In the genomic region with DNA sequence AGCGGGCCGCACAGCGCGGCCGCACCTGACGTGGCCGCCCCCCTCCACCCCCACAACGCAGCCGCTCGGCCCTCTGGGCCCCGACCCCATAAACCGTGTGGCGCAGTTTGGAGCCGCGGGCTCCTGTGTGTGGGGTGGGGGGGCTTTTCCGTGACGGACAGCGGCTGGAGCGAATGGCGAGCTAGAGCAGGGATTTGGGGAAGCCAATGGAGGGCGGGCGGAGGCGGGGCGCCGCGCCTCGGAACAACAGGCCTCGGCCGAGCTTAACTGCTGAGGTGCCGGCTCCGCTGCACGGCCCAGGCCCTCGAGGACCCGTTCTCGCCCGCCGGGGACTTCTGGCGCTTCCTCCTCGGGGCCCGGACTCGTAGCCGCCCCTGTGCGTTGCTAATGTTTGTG, we compare ENCODE assay signal across 8 mouse cellular contexts. TPM values are rescaled to one million over a fixed set of nuclear protein-coding genes. Genes with fewer than 3 reads are reported as not detected.
DNase-seq lines count a peak whose midpoint lies in the region; ATAC-seq and TF ChIP-seq lines count a peak whose summit lies in the region.

No protein-coding gene starts in this region.

- TF ChIP-seq POLR2A in ES-Bruce4 (IDR thresholded peaks at IDR 0.05; ENCODE audit: insufficient read depth, low read length): no peak

- no peaks in the 10 kb centered on the region for H3K9me3 ChIP-seq in ES-Bruce4 (replicated peaks; ENCODE audit: control insufficient read depth, insufficient read depth, low read length, poor library complexity, severe bottlenecking)
- H3K9me3 ChIP-seq in forebrain, embryonic 11.5 days (ENCODE audit: control insufficient read depth, low read length): no peaks in the 10 kb centered on the region
- no peaks in the 10 kb centered on the region for H3K9me3 ChIP-seq in heart, embryonic 16.5 days (replicated peaks; ENCODE audit: control insufficient read depth, low read length)
- no peaks in the 10 kb centered on the region for H3K9me3 ChIP-seq in liver, embryonic 16.5 days (replicated peaks; ENCODE audit: control insufficient read depth, low read length)
- no peaks in the 10 kb centered on the region for H3K9me3 ChIP-seq in neural tube, embryonic 13.5 days

- TF ChIP-seq CTCF in ES-Bruce4 (IDR thresholded peaks at IDR 0.05; ENCODE audit: low read depth, low read length): no peak

- peaks cover under 1% of the 10 kb centered on the region for H3K4me1 ChIP-seq in ES-Bruce4 (ENCODE audit: control insufficient read depth, insufficient read depth, low read length)
- peaks cover 7% of the 10 kb centered on the region; the same call in 1 of the 2 replicates for H3K4me1 ChIP-seq in forebrain, embryonic 11.5 days (replicated peaks; ENCODE audit: control insufficient read depth, insufficient read depth, low read length)
- H3K4me1 ChIP-seq in heart, embryonic 16.5 days (ENCODE audit: control insufficient read depth, insufficient read depth, low read length): peaks cover 17% of the 10 kb centered on the region
- H3K4me1 ChIP-seq in liver, embryonic 16.5 days (ENCODE audit: control insufficient read depth, low read depth, low read length): peaks cover 24% of the 10 kb centered on the region
- peaks cover 28% of the 10 kb centered on the region for H3K4me1 ChIP-seq in neural tube, embryonic 13.5 days (replicated peaks)

- ATAC-seq in forebrain, embryonic 11.5 days (replicated peaks; ENCODE audit: low FRiP score): peak; percentile 78
- peak; percentile 81 for ATAC-seq in heart, embryonic 16.5 days (replicated peaks; ENCODE audit: extremely low read depth, insufficient read depth, low FRiP score)
- peak; percentile 71 for ATAC-seq in liver, embryonic 16.5 days (ENCODE audit: low read depth)
- ATAC-seq in neural tube, embryonic 13.5 days (ENCODE audit: low read depth): peak; percentile 88

- H3K9ac ChIP-seq in ES-Bruce4 (ENCODE audit: low read depth, poor library complexity, severe bottlenecking): peak overlapping the region; percentile 93
- peak overlapping the region; percentile 87 for H3K9ac ChIP-seq in forebrain, embryonic 11.5 days (ENCODE audit: low read length)
- peak overlapping the region; percentile 99 for H3K9ac ChIP-seq in heart, embryonic 16.5 days (ENCODE audit: low read length)
- peak overlapping the region; percentile 99 for H3K9ac ChIP-seq in liver, embryonic 16.5 days (ENCODE audit: low read depth, low read length)
- peak overlapping the region; percentile 94 for H3K9ac ChIP-seq in neural tube, embryonic 13.5 days

- peak; percentile 81 for DNase-seq in c-Kit-positive CD71-positive TER-119-negative erythroid progenitor cells, embryonic 14.5 days (ENCODE audit: low read depth)
- DNase-seq in forebrain, embryonic 11.5 days (ENCODE audit: low spot score): peak; percentile 94
- peak; percentile 96 to 97 for DNase-seq in kidney, postnatal 25 days
- DNase-seq in telencephalon, adult 2 months (ENCODE audit: low read depth, low spot score): peak; percentile 86

- under 1% methylated on average over 31 of the region's 43 CpGs for WGBS in forebrain, embryonic 11.5 days
- under 1% methylated on average over 40 of the region's 43 CpGs for WGBS in heart, embryonic 16.5 days
- 0% methylated on average over 38 of the region's 43 CpGs for WGBS in liver, embryonic 16.5 days (ENCODE audit: insufficient replicate concordance)
- under 1% methylated on average over 43 of the region's 43 CpGs for WGBS in neural tube, embryonic 13.5 days

- H3K27me3 ChIP-seq in ES-Bruce4 (ENCODE audit: control insufficient read depth, insufficient read depth, low read length, poor library complexity, severe bottlenecking): no peaks in the 10 kb centered on the region
- H3K27me3 ChIP-seq in forebrain, embryonic 11.5 days (ENCODE audit: control insufficient read depth, insufficient read depth, low read length): no peaks in the 10 kb centered on the region
- H3K27me3 ChIP-seq in heart, embryonic 16.5 days (ENCODE audit: control insufficient read depth, insufficient read depth, low read length): no peaks in the 10 kb centered on the region
- H3K27me3 ChIP-seq in liver, embryonic 16.5 days (ENCODE audit: control insufficient read depth, insufficient read depth, low read depth, low read length): no peaks in the 10 kb centered on the region
- H3K27me3 ChIP-seq in neural tube, embryonic 13.5 days: no peaks in the 10 kb centered on the region

- H3K27ac ChIP-seq in ES-Bruce4 (ENCODE audit: insufficient read depth, low read length): peak overlapping the region; percentile 52; the same call in 1 of the 2 replicates
- peak overlapping the region; percentile 94 for H3K27ac ChIP-seq in forebrain, embryonic 11.5 days (ENCODE audit: low read depth, low read length)
- H3K27ac ChIP-seq in heart, embryonic 16.5 days (ENCODE audit: low read length): peak overlapping the region; percentile 99
- peak overlapping the region; percentile 99 for H3K27ac ChIP-seq in liver, embryonic 16.5 days (ENCODE audit: low read length)
- peak overlapping the region; percentile 98 for H3K27ac ChIP-seq in neural tube, embryonic 13.5 days (replicated peaks)

- peak overlapping the region; percentile 83 for H3K4me2 ChIP-seq in forebrain, embryonic 11.5 days (ENCODE audit: low read depth, low read length, severe bottlenecking)
- peak overlapping the region; percentile 89 for H3K4me2 ChIP-seq in heart, embryonic 16.5 days (ENCODE audit: low read depth, low read length)
- peak overlapping the region; percentile 64 for H3K4me2 ChIP-seq in liver, embryonic 16.5 days (ENCODE audit: low read depth, low read length)
- peak overlapping the region; percentile 75 for H3K4me2 ChIP-seq in neural tube, embryonic 13.5 days

- H3K4me3 ChIP-seq in ES-Bruce4 (ENCODE audit: low read depth, low read length): peak overlapping the region; percentile 96
- H3K4me3 ChIP-seq in forebrain, embryonic 11.5 days (ENCODE audit: low read depth, low read length): peak overlapping the region; percentile 90
- peak overlapping the region; percentile 96 for H3K4me3 ChIP-seq in heart, embryonic 16.5 days (ENCODE audit: low read length)
- H3K4me3 ChIP-seq in liver, embryonic 16.5 days (ENCODE audit: low read depth, low read length): peak overlapping the region; percentile 97
- H3K4me3 ChIP-seq in neural tube, embryonic 13.5 days: peak overlapping the region; percentile 93

- H3K36me3 ChIP-seq in ES-Bruce4 (ENCODE audit: control insufficient read depth, insufficient read depth, low read length, poor library complexity, severe bottlenecking): peaks cover 25% of the 10 kb centered on the region
- 0 out of 2 replicates have a peak, but pooled peaks cover 8% of the 10 kb centered on the region for H3K36me3 ChIP-seq in forebrain, embryonic 11.5 days (ENCODE audit: control insufficient read depth, insufficient read depth, low read length)
- peaks cover 28% of the 10 kb centered on the region for H3K36me3 ChIP-seq in heart, embryonic 16.5 days (ENCODE audit: control insufficient read depth, insufficient read depth)
- peaks cover 37% of the 10 kb centered on the region for H3K36me3 ChIP-seq in liver, embryonic 16.5 days (ENCODE audit: control insufficient read depth, insufficient read depth)
- peaks cover 40% of the 10 kb centered on the region for H3K36me3 ChIP-seq in neural tube, embryonic 13.5 days

- TF ChIP-seq EP300 in ES-Bruce4 (IDR thresholded peaks at IDR 0.05; ENCODE audit: insufficient read depth, low read depth, low read length): no peak

RNA-seq across cellular contexts. Expression of a gene that starts 0.7 kb away (rescaled TPM):
- polyA plus RNA-seq in ES-Bruce4 (2011; ENCODE audit: insufficient read depth, insufficient read length, low read depth, missing spikeins): 70.7 and 85.2 TPM in 2 replicates
- polyA plus RNA-seq in forebrain, embryonic 11.5 days (2014; fragmentation: Nextera tagmentation; extraction: Ambion mirVana): 228 and 235 TPM in 2 replicates
- polyA plus RNA-seq in heart, embryonic 16.5 days (2015; fragmentation: Nextera tagmentation; extraction: Ambion mirVana): 223 and 247 TPM in 2 replicates
- polyA plus RNA-seq in liver, embryonic 16.5 days (2015; fragmentation: Nextera tagmentation; extraction: Ambion mirVana): 131 and 146 TPM in 2 replicates
- 161 and 162 TPM in 2 replicates for polyA plus RNA-seq in neural tube, embryonic 13.5 days (2015; fragmentation: Nextera tagmentation; extraction: Ambion mirVana)

RNA-seq across cellular contexts. Expression of a gene that starts 16.0 kb away (rescaled TPM):
- 4.9 and 7.3 TPM in 2 replicates for polyA plus RNA-seq in ES-Bruce4 (2011; ENCODE audit: insufficient read depth, insufficient read length, low read depth, missing spikeins)
- polyA plus RNA-seq in forebrain, embryonic 11.5 days (2014; fragmentation: Nextera tagmentation; extraction: Ambion mirVana): 15.6 and 17.1 TPM in 2 replicates
- 3.3 and 5.6 TPM in 2 replicates for polyA plus RNA-seq in heart, embryonic 16.5 days (2015; fragmentation: Nextera tagmentation; extraction: Ambion mirVana)
- 0.18 and 0.50 TPM in 2 replicates for polyA plus RNA-seq in liver, embryonic 16.5 days (2015; fragmentation: Nextera tagmentation; extraction: Ambion mirVana)
- polyA plus RNA-seq in neural tube, embryonic 13.5 days (2015; fragmentation: Nextera tagmentation; extraction: Ambion mirVana): 38.8 and 41.6 TPM in 2 replicates

RNA-seq across cellular contexts. Expression of a gene that starts 20.9 kb away (rescaled TPM):
- 36.6 and 45.6 TPM in 2 replicates for polyA plus RNA-seq in ES-Bruce4 (2011; ENCODE audit: insufficient read depth, insufficient read length, low read depth, missing spikeins)
- polyA plus RNA-seq in forebrain, embryonic 11.5 days (2014; fragmentation: Nextera tagmentation; extraction: Ambion mirVana): 3.7 and 4.1 TPM in 2 replicates
- polyA plus RNA-seq in heart, embryonic 16.5 days (2015; fragmentation: Nextera tagmentation; extraction: Ambion mirVana): 16.9 and 17.2 TPM in 2 replicates
- polyA plus RNA-seq in liver, embryonic 16.5 days (2015; fragmentation: Nextera tagmentation; extraction: Ambion mirVana): 9.1 and 9.3 TPM in 2 replicates
- 3.1 and 4.1 TPM in 2 replicates for polyA plus RNA-seq in neural tube, embryonic 13.5 days (2015; fragmentation: Nextera tagmentation; extraction: Ambion mirVana)

RNA-seq across cellular contexts. Expression of a gene that starts 53.5 kb away (rescaled TPM):
- 15.4 and 30.0 TPM in 2 replicates for polyA plus RNA-seq in ES-Bruce4 (2011; ENCODE audit: insufficient read depth, insufficient read length, low read depth, missing spikeins)
- 3.9 and 5.4 TPM in 2 replicates for polyA plus RNA-seq in forebrain, embryonic 11.5 days (2014; fragmentation: Nextera tagmentation; extraction: Ambion mirVana)
- polyA plus RNA-seq in heart, embryonic 16.5 days (2015; fragmentation: Nextera tagmentation; extraction: Ambion mirVana): 5.9 and 13.3 TPM in 2 replicates
- polyA plus RNA-seq in liver, embryonic 16.5 days (2015; fragmentation: Nextera tagmentation; extraction: Ambion mirVana): 18.0 and 20.6 TPM in 2 replicates
- polyA plus RNA-seq in neural tube, embryonic 13.5 days (2015; fragmentation: Nextera tagmentation; extraction: Ambion mirVana): 2.8 and 3.7 TPM in 2 replicates

Comparison
In these comparisons a context has a peak if more than half of its experiments do, and no peak if none do; other contexts are left out.
1. Peak in every context shown above with its lines: DNase-seq, ATAC-seq, H3K4me3 ChIP-seq and H3K27ac ChIP-seq.